Mouse (Mus musculus) layer of hippocampus, postnatal 25 days (tissue): ENCODE measurements around the gene Gm4787. TPM values are rescaled to one million over a fixed set of nuclear protein-coding genes. Genes with fewer than 3 reads are reported as not detected.
"Not testable (repeated sequence)": the region's sequence is repeated elsewhere in the genome, so short reads cannot be mapped to it uniquely, and the experiment has no call there.

Experiments
- DNase-seq, 2 experiments: peaks; one replicate each; pipeline ENCODE4 v3.0.0; 2022; ENCODE audit warnings: mixed read lengths in 2 of 2, low spot score in 1 of 2; ENCODE audit errors: extremely low spot score in 1 of 2
- total RNA-seq, 2 experiments: library from RNA; stranded (reverse); gene quantifications; 2 replicates each; pipeline ENCODE4 v1.2.3; 2021

Gene Gm4787
- 1 to 10 TPM in 1 of 2 experiments, under 1 TPM in 1; 0.89 to 3.1 TPM for total RNA-seq

DNA sequence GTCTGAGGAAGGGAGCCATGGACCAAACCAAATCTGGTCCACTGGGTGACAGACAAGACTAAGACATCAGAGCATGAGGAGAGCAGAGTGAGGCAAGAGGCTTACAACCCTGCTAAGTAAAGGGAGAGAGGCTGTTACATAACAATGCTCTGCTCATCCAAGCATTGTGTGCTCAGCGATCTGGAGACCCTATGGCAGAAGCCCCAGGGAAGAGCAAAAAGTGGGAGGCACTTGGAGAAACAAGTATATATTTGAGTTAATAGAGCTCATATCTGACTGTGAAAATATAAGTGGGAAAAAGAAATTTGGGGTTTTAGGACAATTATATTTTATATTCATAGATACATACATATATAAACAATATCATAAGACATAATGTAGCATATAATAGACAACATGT is at the start of gene Gm4787:
Gene Gm4787, minus strand, starts transcription at position 101 of the 400 bp plus-strand sequence.
- DNase-seq = not testable (repeated sequence)

DNA sequence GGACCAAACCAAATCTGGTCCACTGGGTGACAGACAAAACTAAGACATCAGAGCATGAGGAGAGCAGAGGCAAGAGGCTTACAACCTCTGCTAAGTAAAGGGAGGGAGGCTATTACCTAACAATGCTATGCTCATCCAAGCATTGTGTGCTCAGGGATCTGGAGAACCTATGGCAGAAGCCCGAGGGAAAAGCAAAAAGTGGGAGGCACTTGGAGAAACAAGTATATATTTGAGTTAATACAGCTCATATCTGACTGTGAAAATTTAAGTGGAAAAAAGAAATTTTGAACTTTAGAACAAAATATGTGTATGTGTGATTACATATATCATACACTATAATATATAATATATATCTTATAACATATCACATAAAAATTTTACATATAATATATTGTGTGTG is 42.6 kb upstream of the Gm4787 start, which contains the start of gene Adam4:
Gene Adam4, minus strand, starts transcription at position 101 of the 400 bp plus-strand sequence.
- no peak for DNase-seq

DNA sequence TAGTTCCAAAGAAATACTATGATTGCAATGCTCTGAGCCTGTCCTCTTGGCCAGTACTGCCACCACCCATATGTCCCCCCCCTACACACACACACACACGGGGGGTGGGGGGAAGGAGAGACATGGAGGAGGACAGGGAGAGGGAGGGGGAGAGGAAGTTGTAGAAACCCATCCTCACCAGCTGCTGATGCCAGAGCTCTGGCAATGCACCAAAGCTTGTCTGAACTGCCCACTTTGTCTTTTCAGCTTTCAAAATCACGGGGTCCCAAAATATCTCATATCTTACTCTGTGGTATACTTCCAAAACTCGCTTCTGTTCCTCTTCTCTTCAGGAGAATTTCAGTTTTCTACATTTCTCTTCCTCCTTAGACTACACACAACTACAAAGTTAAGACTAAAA is 33.9 kb upstream of the Gm4787 start:
- DNase-seq = no peak

DNA sequence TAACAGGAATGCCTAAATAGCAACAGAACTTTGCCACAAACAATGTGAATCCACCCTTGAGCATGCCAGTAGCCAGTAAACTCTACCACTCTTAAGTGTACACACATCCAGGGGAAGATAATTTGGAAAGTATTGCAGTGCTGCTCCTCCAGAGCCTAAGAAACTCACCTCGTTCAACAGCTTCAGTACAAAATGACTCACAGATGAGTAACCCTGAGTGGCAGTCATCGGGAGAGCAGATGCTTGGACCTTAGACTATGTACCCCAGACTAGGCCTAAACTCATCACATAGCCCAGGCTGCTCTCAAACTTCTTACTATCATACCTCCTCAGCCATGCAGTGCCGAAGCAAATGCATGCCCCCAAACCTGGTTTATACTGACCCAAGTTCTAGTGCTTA is 29.7 kb upstream of the Gm4787 start:
- DNase-seq = no peak

DNA sequence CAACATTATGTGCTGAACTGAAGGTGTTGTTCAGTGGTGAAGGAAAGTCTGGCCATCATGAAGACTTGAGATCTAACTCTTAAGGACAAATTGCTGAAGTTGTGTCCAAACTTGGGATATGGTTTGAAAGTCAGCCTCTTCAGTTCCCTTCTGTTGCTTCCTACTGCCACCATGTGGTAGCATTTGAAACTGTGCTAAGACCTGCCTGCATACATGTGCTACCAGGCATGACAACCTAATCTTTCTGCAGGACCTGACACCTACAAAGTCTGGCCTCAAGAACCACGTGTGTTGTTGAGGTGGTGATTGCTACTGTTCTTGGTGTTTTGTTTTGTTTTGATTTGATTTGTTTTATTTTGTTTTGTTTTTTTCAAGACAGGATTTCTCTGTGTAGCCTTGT is 22.9 kb upstream of the Gm4787 start:
- peak; percentile 39 to 75 for DNase-seq

DNA sequence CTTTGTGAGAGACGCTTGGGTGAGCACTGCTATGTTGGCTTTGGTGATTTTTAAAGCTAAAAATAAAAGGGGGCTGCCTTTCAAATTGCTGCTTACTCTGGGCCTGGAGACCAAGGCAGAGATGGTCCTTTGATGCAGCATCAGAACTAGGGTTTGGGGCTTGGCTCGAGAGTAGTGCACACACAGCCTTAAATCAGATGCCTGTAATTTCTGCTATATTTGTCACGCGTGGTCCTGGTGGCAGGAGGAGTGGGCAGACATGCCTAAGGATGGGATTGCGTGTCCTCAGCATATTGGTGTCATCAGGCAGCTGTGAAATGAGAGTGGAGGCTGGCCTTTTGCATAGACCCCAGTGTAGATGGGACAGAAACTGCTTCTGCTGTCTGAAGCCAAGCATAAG is 45.4 kb downstream of the Gm4787 start:
- DNase-seq = no peak

DNA sequence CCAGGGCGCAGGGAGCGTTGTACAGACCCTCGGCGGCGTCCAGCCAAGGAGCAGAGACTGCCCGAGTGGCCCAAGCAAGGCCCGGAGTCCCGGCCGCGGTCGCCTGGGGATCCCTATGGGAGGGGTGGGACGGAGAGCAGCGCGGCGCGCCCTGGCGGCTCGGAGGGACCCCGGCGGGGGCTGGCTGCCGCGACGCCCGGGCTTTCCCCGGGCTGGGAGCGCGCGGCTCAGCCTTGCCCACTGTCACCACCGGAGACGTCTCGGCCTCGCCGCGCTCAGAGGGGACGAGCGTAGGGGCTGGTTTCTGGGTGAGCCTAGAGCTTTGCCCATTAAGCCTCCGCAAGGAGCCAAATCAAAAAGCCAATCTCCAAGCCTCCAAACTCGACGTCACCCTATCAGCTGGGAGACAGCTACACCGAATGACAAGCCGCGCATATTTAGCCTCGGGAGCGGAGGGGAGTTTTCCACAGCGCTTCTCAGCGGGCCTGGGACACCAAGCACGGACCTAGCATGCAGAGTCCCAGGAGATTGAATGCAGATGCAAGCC is 46.3 kb downstream of the Gm4787 start, which contains the start of gene Slc8a3:
Gene Slc8a3, minus strand, starts transcription at position 306 of the 547 bp plus-strand sequence.
- peak; percentile 38 to 42 for DNase-seq

DNA sequence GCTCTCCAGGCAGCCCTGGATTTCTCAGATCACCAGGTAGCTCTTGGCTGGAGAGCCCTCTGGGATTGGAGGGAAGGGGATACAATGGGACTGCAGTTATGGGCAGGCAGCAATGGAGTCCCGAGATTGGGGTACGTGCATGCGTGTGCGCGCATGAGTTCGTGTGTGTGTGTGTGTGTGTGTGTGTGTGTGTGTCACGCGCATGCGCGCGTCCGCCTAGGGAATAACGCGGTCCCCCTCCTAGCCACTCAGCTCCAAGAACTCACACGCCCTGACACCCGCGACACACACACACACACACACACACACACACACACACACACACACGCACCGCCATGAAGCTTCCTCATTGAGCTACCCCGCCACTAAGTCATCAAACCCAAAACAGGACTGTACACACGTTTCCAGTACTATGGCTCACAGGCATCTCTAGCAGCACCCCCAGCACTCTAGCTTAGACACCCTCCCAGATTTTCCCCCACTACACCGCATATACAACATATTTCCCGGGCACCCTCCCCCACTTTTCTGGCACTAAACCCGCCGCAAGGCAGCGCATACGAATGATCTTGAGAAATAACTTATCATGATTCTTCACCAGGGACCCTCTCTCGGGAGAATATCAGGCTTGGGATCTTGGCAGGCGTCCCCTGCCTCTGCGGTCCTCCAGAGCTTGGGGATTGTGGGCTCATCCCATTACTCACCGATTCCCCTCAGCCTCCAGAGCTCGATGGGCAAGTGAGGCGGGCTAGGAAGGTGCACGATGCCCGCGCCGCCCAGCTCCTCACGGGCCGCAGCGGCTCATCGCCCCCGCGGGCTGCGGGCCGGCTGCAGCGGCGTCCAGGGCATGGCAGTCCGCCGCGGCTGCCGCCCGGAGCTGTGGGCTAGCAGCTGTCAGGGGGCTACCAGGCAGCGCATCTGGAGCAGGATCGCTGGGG is 47.1 kb downstream of the Gm4787 start:
- peak; percentile 45 to 54 for DNase-seq

DNA sequence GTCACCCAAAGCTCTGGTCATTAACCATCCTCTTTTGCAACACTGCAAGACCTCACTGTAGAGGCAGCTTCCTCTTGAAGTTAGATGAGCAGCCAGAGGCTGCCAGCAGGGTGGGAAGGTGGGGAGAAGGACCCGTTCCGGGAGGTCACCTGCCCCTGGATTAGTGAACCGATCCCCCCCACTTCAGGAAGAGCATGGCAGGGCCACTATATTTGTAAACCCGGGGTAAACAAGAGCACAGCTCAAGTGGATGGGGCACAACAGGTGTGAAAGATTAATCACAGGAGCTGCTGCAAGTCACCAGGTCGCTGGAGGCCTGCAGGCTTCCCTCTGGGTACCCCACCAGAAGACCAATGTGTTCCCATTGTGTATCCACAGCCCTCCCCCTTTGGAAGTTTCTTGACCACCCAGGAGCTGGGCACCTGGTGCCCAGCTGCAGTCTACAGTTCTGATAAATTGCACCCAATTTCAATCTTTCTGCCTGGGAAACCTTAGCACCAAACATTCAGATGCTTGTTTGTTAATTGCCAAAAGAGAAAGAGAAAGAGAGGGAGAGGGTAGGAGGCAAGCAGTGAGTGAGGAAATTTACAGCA is 48.1 kb downstream of the Gm4787 start:
- DNase-seq = no peak

Other genes with a start within 250 kb of the Gm4787 start
- gene Slc8a3, start 46.3 kb downstream of the Gm4787 start, total RNA-seq = 10 to 100 TPM in 1 of 2 experiments, 1 to 10 TPM in 1; 9.2 to 10.5 TPM
- 1 to 10 TPM; 1.6 to 2.6 TPM for gene Adam4, start 42.5 kb upstream of the Gm4787 start, total RNA-seq
- 10 to 100 TPM; 34.5 to 35.2 TPM for gene Cox16, start 105.7 kb upstream of the Gm4787 start, total RNA-seq
- gene Gm20498, start 153.4 kb upstream of the Gm4787 start, total RNA-seq = 10 to 100 TPM; 39.1 to 49.1 TPM
- gene Synj2bp, start 153.4 kb upstream of the Gm4787 start, total RNA-seq = 10 to 100 TPM; 24.9 to 29.4 TPM
- gene Adam21, start 189.0 kb upstream of the Gm4787 start, total RNA-seq = under 1 TPM; 0.23 to 0.32 TPM
- gene Med6, start 215.5 kb upstream of the Gm4787 start, total RNA-seq = 10 to 100 TPM; 26.4 to 27.2 TPM